Mouse (Mus musculus) megakaryocyte, embryonic 14.5 days (primary cell): ENCODE measurements at regions not wholly inside any gene's neighbourhood (a gene's known extent, or its start where the extent isn't known, plus 50 kb on each side); places are given as distances from the start of the nearest gene placed in this dataset.

Experiments used
- FLI1 ChIP-seq: IDR thresholded peaks from 2 replicates; pipeline ENCODE4 v1.6.1; 2012; ENCODE audit warnings: low read length, inconsistent platforms, mixed read lengths
- GATA1 ChIP-seq: IDR thresholded peaks from 3 replicates; pipeline ENCODE4 v1.6.1; 2012; ENCODE audit warnings: mixed read lengths, low read length, inconsistent platforms, borderline replicate concordance

- no peak for TF ChIP-seq FLI1
- no peak for TF ChIP-seq GATA1
These were observed 96.1 kb upstream of the Lef1 start for GRCm38 (mm10) chr3:131014092-131014716.
